Mouse (Mus musculus) fat pad, adult 2 months (tissue): ENCODE measurements around the gene 1810049J17Rik.

Experiments used
- DNase-seq: peaks from one replicate; pipeline ENCODE4 v3.0.0-alpha.2; 2011; ENCODE audit warnings: low read depth, low spot score; ENCODE audit errors: extremely low read depth

The 1810049J17Rik gene

DNA sequence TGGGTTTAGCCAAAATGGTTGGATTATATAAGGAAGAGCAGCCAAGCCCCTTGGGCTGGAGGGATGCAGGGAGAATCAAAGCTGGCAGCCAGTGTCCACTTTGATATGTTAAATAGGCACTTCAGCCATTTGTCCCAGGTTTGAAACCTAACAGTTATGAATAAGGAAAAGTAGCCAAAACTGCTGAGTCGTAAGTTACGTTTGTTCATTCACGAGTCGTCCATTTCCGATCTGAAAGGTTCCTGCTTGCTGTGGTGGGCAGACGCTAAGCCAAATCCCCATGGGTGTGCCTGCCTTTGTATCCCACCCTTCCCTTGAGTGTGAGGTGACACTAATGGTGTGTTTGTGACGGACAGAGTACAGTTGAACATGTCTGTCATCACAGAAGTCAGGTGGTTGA is 10.2 kb downstream of the 1810049J17Rik start:
- no peak for DNase-seq

DNA sequence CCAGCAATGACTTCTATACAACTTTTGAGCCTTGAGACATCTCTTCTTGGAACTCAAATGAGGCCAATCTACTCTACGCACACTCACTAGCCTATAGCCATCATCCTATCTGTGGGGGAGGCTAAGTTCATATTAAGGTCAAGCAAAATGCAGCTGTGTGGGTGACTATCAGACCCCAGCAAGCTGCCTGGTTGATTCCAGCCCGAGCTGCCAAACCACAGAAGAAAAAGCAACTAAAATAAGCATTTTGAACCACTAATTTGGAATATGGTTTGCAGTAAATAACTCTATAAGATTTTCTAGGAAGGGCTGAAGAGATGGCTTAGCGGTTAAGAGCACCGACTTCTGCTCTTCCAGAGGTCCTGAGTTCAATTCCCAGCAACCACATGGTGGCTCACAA is 11.0 kb downstream of the 1810049J17Rik start:
- no peak for DNase-seq

DNA sequence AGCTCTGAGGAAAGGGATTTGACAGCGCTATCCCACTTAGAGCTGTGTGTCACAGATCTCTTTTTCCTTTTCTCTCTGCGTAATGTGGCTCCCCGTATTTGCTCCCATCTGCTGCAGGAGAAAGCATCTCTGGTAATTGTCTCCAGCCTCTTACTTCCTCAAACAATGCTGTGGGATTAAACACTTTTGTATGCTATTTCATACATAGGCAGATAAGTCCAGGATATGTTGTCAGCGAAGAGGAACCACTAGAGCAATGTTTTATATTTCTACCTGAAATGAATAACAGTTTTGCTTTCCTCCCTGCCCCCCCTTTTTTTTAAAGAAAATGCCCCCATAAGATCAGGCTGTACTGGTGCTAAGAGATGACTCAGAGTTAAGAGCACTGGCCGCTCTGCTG is 13.2 kb downstream of the 1810049J17Rik start:
- DNase-seq = no peak

GRCm38 (mm10) chr15:12307114-12307513 is 14.6 kb downstream of the 1810049J17Rik start:
- DNase-seq = no peak

DNA sequence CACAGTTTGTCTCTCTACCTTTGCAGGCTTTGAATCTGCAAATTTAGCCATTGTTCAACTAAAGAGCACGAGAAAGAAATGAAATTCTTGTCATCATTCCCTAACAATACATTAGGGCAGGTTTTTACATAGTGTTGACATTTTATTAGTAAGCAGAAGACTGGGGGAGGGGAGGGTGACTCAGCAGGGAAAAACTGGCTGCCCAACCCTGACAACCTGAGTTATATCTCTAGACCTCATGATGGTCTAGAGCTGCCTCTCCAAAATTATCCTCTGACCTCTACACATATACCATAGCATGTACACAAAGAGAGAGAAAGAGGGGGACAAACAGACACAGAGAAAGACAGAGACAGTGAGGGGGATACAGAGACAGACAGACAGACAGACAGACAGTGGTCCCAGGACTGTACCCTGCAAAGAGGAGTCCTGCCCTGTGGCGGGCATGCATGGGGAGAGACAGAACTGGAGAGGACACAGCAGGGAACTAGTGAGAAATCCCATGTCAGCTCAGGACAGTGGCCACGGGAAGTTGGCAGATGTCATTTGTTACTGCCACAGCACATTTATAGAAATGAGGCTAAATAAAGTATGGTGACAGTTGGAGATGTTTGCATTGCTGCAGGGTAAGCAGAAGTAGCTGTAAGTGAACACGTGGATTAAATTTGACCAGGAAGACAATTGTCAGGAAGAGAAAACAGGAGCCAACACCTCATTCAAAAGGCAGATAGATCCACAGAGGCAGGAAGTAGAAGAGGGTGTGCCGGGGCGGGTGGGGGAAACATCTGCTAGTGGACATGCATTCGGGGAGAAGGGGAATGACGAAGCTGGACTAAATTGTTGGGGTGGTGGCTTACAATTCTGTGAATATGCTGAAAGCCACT is 15.3 kb downstream of the 1810049J17Rik start:
- DNase-seq = no peak

GRCm38 (mm10) chr15:12301771-12302170 is 19.9 kb downstream of the 1810049J17Rik start:
- DNase-seq = no peak

DNA sequence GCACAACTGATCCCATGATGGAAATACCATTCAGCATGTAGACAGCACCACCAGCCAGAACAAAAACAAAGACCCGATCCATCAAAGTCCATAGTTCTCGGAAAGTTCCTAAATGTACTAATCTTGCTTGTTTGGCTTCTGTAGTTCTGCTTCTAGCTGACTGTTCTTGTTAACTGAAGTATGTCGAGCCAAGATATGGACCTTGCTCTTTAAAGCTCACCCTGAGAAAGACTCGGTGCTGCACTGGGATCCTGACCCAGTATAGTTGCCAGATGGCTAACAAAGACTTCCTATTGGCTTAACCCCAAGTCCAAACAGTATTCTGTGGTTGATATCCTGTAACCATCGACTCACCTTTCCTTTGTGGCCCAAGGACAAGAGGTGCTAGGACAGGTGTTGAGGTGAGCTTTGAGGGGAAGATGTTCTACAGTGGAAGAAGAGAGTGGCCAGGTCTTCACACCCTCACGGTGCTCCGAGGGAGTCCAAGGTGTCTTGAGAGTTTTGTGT is 23.4 kb downstream of the 1810049J17Rik start:
- no peak for DNase-seq

- DNase-seq = no peak
Observed at GRCm38 (mm10) chr15:12296228-12296627, 25.5 kb downstream of the 1810049J17Rik start.

DNA sequence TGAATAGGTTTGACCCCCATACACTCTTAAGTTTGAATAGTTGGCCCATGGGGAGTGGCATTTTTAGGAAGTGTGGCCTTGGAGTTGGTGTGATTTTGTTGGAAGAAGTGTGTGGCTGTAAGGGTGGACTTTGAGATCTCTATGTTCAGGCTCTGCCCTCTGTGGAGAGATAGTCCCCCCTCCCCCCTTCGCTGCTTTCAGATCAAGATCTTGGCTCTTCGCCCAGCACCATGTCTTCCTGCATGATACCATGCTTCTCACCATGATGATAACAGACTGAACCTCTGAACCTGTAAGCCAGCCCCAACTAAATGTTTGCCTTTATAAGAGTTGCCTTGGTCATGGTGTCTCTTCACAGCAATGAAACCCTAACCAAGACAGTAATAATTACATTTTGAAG is 29.9 kb downstream of the 1810049J17Rik start:
- DNase-seq = no peak

GRCm38 (mm10) chr15:12290330-12290729 is 31.4 kb downstream of the 1810049J17Rik start:
- DNase-seq = no peak

DNA sequence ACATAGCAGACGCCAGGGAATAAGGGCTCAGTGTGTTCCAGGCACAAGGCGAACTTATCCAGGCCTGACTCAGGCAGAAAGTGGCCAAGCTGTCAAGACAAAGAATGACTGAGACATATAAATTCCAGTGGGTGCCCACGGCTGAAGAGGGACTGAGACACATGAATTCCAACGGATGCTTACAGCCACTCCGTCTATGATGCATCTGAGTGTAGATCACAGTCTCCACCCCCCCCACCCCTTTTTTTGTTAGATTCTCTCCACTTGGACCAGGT is 36.2 kb downstream of the 1810049J17Rik start:
- DNase-seq = no peak

- peak; percentile 83 for DNase-seq
Observed at GRCm38 (mm10) chr15:12284794-12285534, 36.7 kb downstream of the 1810049J17Rik start.

- DNase-seq = no peak
Observed at GRCm38 (mm10) chr15:12279816-12280215, 41.9 kb downstream of the 1810049J17Rik start.

DNA sequence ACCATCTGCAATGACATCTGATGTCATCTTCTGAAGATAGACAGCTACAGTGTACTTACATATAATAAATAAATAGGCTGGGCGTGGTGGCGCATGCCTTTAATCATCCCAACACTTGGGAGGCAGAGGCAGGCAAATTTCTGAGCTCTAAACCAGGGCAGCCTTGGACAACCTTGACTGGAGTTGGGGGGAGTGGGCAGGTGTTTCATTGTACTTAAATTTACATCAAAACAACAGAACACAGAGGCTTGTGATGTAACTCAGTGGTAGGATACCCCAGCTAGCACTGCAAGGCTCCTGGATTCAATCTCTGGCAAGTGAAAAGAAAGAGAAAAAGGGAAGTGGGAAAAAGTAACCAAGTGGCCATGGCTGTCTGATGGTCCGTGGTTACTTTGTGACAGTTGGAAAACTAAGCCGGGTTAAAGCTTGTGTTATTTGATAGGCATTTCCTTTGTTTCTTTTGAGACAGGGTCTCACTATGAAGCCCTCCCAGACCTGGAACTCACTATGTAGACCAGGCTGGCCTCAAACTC is 46.5 kb downstream of the 1810049J17Rik start:
- no peak for DNase-seq

GRCm38 (mm10) chr15:12274053-12274769 is 47.5 kb downstream of the 1810049J17Rik start:
- no peak for DNase-seq

- DNase-seq = no peak
Observed at GRCm38 (mm10) chr15:12273325-12274052, 48.2 kb downstream of the 1810049J17Rik start.
